Mouse (Mus musculus) kidney, embryonic 14.5 days (tissue): ENCODE data around the gene Prn. TPM values are rescaled to one million over a fixed set of nuclear protein-coding genes. Genes with fewer than 3 reads are reported as not detected.

Experiments
- ATAC-seq: fragments of 200-750 bp; cut with Nextera tagmentation; 2 replicates; pipeline ENCODE4 v1.8.0; 2017; ENCODE audit warnings: moderate number of reproducible peaks, mild to moderate bottlenecking, moderate TSS enrichment, moderate library complexity; ENCODE audit not compliant: low FRiP score, low TSS enrichment
- H3K27ac ChIP-seq: fragments of 300-500 bp; sonication (generic); 2 replicates; pipeline ENCODE4 v1.5.1; 2014; ENCODE audit warnings: low read depth, mild to moderate bottlenecking, low read length, moderate library complexity, mixed read lengths
- H3K27me3 ChIP-seq: fragments of 300-500 bp; sonication (generic); 2 replicates; pipeline ENCODE4 v1.6.1; 2014; ENCODE audit warnings: mild to moderate bottlenecking, low read length; ENCODE audit not compliant: control insufficient read depth, insufficient read depth
- H3K36me3 ChIP-seq: fragments of 300-500 bp; sonication (generic); 2 replicates; pipeline ENCODE4 v1.6.1; 2014; ENCODE audit warnings: low read length, mixed read lengths; ENCODE audit not compliant: control insufficient read depth, insufficient read depth
- H3K4me1 ChIP-seq: fragments of 300-500 bp; sonication (generic); 2 replicates; pipeline ENCODE4 v1.6.1; 2014; ENCODE audit warnings: low read length, mixed read lengths; ENCODE audit not compliant: control insufficient read depth, insufficient read depth
- H3K4me2 ChIP-seq: fragments of 300-500 bp; sonication (generic); replicated peaks from 2 replicates; pipeline ENCODE4 v1.6.1; 2014; ENCODE audit warnings: low read depth, mild to moderate bottlenecking, low read length
- H3K4me3 ChIP-seq: fragments of 300-500 bp; sonication (generic); 2 replicates; pipeline ENCODE4 v1.5.1; 2014; ENCODE audit warnings: mild to moderate bottlenecking, low read length
- H3K9ac ChIP-seq: fragments of 300-500 bp; sonication (generic); 2 replicates; pipeline ENCODE4 v1.6.1; 2014; ENCODE audit warnings: low read depth, mild to moderate bottlenecking, low read length, moderate library complexity
- H3K9me3 ChIP-seq: fragments of 300-500 bp; sonication (generic); 2 replicates; pipeline ENCODE4 v1.6.1; 2016; ENCODE audit warnings: low read length; ENCODE audit not compliant: control insufficient read depth
- WGBS: fragments of 180-500 bp; shearing (Covaris S2); extraction: QIAGEN DNeasy Blood & Tissue Kit; methylation state at CpG from one replicate; pipeline ENCODE4 v1.1.7; 2014; 5-methylcytosine and 5-hydroxymethylcytosine counted together
- polyA plus RNA-seq: library from polyadenylated mRNA; unstranded; fragments of >200 nt; fragmentation: Nextera tagmentation; extraction: Ambion mirVana; gene quantifications from 2 replicates; pipeline ENCODE4 v1.2.1, GENCODE M21; 2014

Prn gene
- polyA plus RNA-seq, 1 experiment from 2014 or later = not detected

- H3K27ac ChIP-seq = no peak within 1 kb of the TSS
- 0 out of 2 replicates have a peak within 1 kb of the TSS, but pooled peaks have one; percentile 23 for H3K9ac ChIP-seq
- WGBS = 6% methylated on average over 11 of the region's 11 CpGs
- no peaks in the 10 kb centered on the region for H3K9me3 ChIP-seq
- no peak within 1 kb of the TSS for H3K4me3 ChIP-seq
- H3K4me2 ChIP-seq = 0 out of 2 replicates have a peak within 1 kb of the TSS, but pooled peaks have one; percentile 10
- peak; percentile 43 for ATAC-seq
- H3K36me3 ChIP-seq = no peaks in the 10 kb centered on the region
- peaks cover 19% of the 10 kb centered on the region for H3K27me3 ChIP-seq
- peaks cover 8% of the 10 kb centered on the region; the same call in 1 of the 2 replicates for H3K4me1 ChIP-seq
These were observed 40.9 kb downstream of the Prn start, which contains the start of gene Prnd for GRCm38 (mm10) chr2:131950598-131951095. TSS of gene Prnd (plus strand) at chr2:131950861.

DNA sequence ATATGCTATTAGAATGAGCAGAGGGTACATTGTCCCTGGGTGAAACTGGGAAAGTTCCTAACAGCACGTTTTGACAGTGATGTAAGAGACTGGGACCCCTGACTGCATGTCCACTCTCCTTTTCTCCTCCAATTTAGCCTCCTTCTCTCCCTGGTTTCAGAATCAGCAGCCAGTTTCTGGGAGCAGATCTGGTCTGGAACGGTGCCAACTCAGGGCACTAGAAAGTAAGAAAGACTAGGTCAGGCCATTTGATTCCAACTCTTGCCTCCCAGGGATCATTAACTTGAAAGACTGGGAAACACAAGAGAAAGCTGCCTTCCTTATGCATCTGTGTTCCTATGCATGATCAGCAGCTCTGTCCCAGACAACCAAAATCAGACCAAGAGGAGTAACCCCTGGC is 42.7 kb downstream of the Prn start:
- no peak for ATAC-seq
- peaks cover 19% of the 10 kb centered on the region for H3K27me3 ChIP-seq
- whole genome bisulfite sequencing = 34% methylated on average over 2 of the region's 2 CpGs
- peaks cover 8% of the 10 kb centered on the region; the same call in 1 of the 2 replicates for H3K4me1 ChIP-seq
- H3K27ac ChIP-seq = no peak overlapping the region
- no peaks in the 10 kb centered on the region for H3K36me3 ChIP-seq
- H3K9me3 ChIP-seq = no peaks in the 10 kb centered on the region
- peak overlapping the region; percentile 46; the same call in 1 of the 2 replicates for H3K4me2 ChIP-seq
- H3K9ac ChIP-seq = no peak overlapping the region
- H3K4me3 ChIP-seq = peak overlapping the region; percentile 19; the same call in 1 of the 2 replicates

DNA sequence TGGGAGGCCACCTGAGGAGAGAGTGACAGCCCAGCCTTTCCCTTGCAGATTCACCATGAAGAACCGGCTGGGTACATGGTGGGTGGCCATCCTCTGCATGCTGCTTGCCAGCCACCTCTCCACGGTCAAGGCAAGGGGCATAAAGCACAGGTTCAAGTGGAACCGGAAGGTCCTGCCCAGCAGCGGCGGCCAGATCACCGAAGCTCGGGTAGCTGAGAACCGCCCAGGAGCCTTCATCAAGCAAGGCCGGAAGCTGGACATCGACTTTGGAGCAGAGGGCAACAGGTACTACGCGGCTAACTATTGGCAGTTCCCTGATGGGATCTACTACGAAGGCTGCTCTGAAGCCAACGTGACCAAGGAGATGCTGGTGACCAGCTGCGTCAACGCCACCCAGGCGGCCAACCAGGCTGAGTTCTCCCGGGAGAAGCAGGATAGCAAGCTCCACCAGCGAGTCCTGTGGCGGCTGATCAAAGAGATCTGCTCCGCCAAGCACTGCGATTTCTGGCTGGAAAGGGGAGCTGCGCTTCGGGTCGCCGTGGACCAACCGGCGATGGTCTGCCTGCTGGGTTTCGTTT is 43.3 kb downstream of the Prn start:
- ATAC-seq = no peak
- Histone ChIP-seq H3K27me3 (peaks cover 19% of the 10 kb centered on the region), H3K4me1 (peaks cover 8% of the 10 kb centered on the region; the same call in 1 of the 2 replicates), H3K4me2 (peak overlapping the region; percentile 46), H3K36me3 (no peaks in the 10 kb centered on the region), H3K4me3 (peak overlapping the region; percentile 19), H3K27ac (no peak overlapping the region), H3K9ac (no peak overlapping the region; the same call in 1 of the 2 replicates), H3K9me3 (no peaks in the 10 kb centered on the region)
- 12% methylated on average over 29 of the region's 29 CpGs for WGBS

DNA sequence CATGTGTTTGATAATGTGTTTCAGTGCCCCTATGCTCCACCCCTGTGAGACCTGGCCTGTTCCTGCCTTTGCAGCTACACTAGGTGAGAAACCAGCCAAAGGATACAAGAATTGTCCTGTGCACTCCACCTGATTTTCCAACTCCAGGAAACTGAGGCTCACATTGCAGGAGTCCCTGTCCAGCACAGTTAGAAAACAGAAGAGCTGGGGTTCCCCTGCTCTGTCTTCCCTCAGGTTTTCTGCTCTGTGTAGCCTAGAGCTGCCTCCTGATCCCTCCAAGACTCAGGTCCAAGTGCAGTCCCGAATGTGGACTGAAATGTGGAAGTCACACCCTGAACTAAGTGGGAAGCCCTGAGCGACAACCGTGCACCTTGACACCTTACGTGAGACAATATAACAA is 44.0 kb downstream of the Prn start:
- Histone ChIP-seq H3K36me3 (no peaks in the 10 kb centered on the region), H3K4me1 (peaks cover 8% of the 10 kb centered on the region; the same call in 1 of the 2 replicates), H3K4me3 (no peak overlapping the region; the same call in 1 of the 2 replicates), H3K27me3 (peaks cover 19% of the 10 kb centered on the region), H3K27ac (no peak overlapping the region), H3K4me2 (peak overlapping the region; percentile 46), H3K9ac (no peak overlapping the region), H3K9me3 (no peaks in the 10 kb centered on the region)
- ATAC-seq = no peak
- 85% methylated on average over 4 of the region's 4 CpGs for WGBS

GRCm38 (mm10) chr2:131954835-131955234 is 45.1 kb downstream of the Prn start:
- H3K4me2 ChIP-seq = peak overlapping the region; percentile 40
- no peaks in the 10 kb centered on the region for H3K36me3 ChIP-seq
- no peak overlapping the region; the same call in 1 of the 2 replicates for H3K4me3 ChIP-seq
- no peak for ATAC-seq
- WGBS = 61% methylated on average over 9 of the region's 9 CpGs
- peaks cover 19% of the 10 kb centered on the region; the same call in 1 of the 2 replicates for H3K27me3 ChIP-seq
- peaks cover 8% of the 10 kb centered on the region; the same call in 1 of the 2 replicates for H3K4me1 ChIP-seq
- no peak overlapping the region for H3K27ac ChIP-seq
- no peak overlapping the region for H3K9ac ChIP-seq
- no peaks in the 10 kb centered on the region for H3K9me3 ChIP-seq

GRCm38 (mm10) chr2:131955264-131955663 is 45.5 kb downstream of the Prn start:
- no peaks in the 10 kb centered on the region for H3K36me3 ChIP-seq
- no peaks in the 10 kb centered on the region for H3K9me3 ChIP-seq
- no peak overlapping the region for H3K27ac ChIP-seq
- peaks cover 19% of the 10 kb centered on the region; the same call in 1 of the 2 replicates for H3K27me3 ChIP-seq
- ATAC-seq = no peak
- WGBS = 5% methylated on average over 17 of the region's 17 CpGs
- H3K4me2 ChIP-seq = peak overlapping the region; percentile 40
- peak overlapping the region; percentile 8; the same call in 1 of the 2 replicates for H3K4me3 ChIP-seq
- no peak overlapping the region for H3K9ac ChIP-seq
- H3K4me1 ChIP-seq = peaks cover 7% of the 10 kb centered on the region; the same call in 1 of the 2 replicates

DNA sequence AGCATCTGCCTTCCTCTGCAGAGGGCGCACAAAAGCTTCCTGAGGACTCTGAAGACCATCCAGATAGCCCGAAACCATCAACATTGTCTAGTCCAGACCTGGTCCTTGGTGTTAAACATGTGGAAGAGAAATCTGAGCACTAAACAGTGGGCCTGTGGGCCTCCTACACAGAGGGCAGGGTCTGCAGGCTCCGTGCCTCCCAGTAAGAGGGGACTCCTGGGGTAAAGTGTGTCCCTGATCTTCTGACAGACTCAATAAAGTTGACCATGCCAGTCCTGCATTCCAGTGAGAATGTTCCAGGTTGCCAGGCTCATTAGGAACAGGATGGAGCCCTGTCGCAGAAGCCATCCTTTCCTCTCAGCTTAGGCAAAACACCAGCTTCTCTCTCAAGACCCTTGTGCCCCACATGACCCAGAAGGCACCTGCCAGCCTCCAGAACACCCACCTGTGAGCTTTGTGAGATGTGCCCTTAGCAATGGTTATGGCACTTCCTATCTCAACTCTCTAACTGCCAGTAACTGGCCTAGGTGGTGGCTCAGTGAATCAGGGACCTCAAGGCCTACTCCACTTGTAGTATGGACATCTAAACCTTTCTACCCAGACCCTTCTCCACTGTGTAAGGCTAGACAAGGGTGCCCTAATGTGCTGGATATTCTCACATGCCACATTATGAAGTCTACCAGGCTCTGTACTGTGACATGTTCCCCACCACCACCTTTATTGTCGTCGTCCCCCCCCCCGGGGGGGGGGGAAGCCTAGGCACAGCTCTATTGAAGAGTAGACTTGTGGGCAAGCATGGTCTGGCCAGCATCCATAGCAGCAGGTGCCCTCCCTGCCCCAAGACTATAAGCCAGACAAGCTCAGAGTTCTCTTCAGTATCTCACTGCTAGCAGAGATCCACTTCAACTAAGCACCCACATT is 46.8 kb downstream of the Prn start:
- ATAC-seq = no peak
- no peak overlapping the region for H3K4me3 ChIP-seq
- H3K9me3 ChIP-seq = no peaks in the 10 kb centered on the region
- no peak overlapping the region for H3K27ac ChIP-seq
- peaks cover 19% of the 10 kb centered on the region; the same call in 1 of the 2 replicates for H3K27me3 ChIP-seq
- WGBS = 84% methylated on average over 7 of the region's 7 CpGs
- no peaks in the 10 kb centered on the region for H3K36me3 ChIP-seq
- 0 out of 2 replicates have a peak, but pooled peaks cover 3% of the 10 kb centered on the region for H3K4me1 ChIP-seq
- no peak overlapping the region for H3K9ac ChIP-seq
- H3K4me2 ChIP-seq = no peak overlapping the region

GRCm38 (mm10) chr2:131957731-131958222 is 48.0 kb downstream of the Prn start:
- no peak for ATAC-seq
- H3K4me3 ChIP-seq = no peak overlapping the region
- H3K4me1 ChIP-seq = 0 out of 2 replicates have a peak, but pooled peaks cover 3% of the 10 kb centered on the region
- 47% methylated on average over 9 of the region's 9 CpGs for WGBS
- H3K9ac ChIP-seq = no peak overlapping the region
- peaks cover 14% of the 10 kb centered on the region; the same call in 1 of the 2 replicates for H3K27me3 ChIP-seq
- H3K4me2 ChIP-seq = no peak overlapping the region
- H3K9me3 ChIP-seq = no peaks in the 10 kb centered on the region
- H3K27ac ChIP-seq = no peak overlapping the region
- H3K36me3 ChIP-seq = no peaks in the 10 kb centered on the region
